Mouse (Mus musculus) kidney, embryonic 14.5 days (tissue): ENCODE results near the gene 5530401A14Rik. TPM values are rescaled to one million over a fixed set of nuclear protein-coding genes. Genes with fewer than 3 reads are reported as not detected.

Experiments
- ATAC-seq: fragments of 200-750 bp; cut with Nextera tagmentation; 2 replicates; pipeline ENCODE4 v1.8.0; 2017; ENCODE audit warnings: moderate number of reproducible peaks, mild to moderate bottlenecking, moderate TSS enrichment, moderate library complexity; ENCODE audit not compliant: low FRiP score, low TSS enrichment
- H3K27ac ChIP-seq: fragments of 300-500 bp; sonication (generic); 2 replicates; pipeline ENCODE4 v1.5.1; 2014; ENCODE audit warnings: low read depth, mild to moderate bottlenecking, low read length, moderate library complexity, mixed read lengths
- H3K27me3 ChIP-seq: fragments of 300-500 bp; sonication (generic); 2 replicates; pipeline ENCODE4 v1.6.1; 2014; ENCODE audit warnings: mild to moderate bottlenecking, low read length; ENCODE audit not compliant: control insufficient read depth, insufficient read depth
- H3K36me3 ChIP-seq: fragments of 300-500 bp; sonication (generic); 2 replicates; pipeline ENCODE4 v1.6.1; 2014; ENCODE audit warnings: low read length, mixed read lengths; ENCODE audit not compliant: control insufficient read depth, insufficient read depth
- H3K4me1 ChIP-seq: fragments of 300-500 bp; sonication (generic); 2 replicates; pipeline ENCODE4 v1.6.1; 2014; ENCODE audit warnings: low read length, mixed read lengths; ENCODE audit not compliant: control insufficient read depth, insufficient read depth
- H3K4me2 ChIP-seq: fragments of 300-500 bp; sonication (generic); replicated peaks from 2 replicates; pipeline ENCODE4 v1.6.1; 2014; ENCODE audit warnings: low read depth, mild to moderate bottlenecking, low read length
- H3K4me3 ChIP-seq: fragments of 300-500 bp; sonication (generic); 2 replicates; pipeline ENCODE4 v1.5.1; 2014; ENCODE audit warnings: mild to moderate bottlenecking, low read length
- H3K9ac ChIP-seq: fragments of 300-500 bp; sonication (generic); 2 replicates; pipeline ENCODE4 v1.6.1; 2014; ENCODE audit warnings: low read depth, mild to moderate bottlenecking, low read length, moderate library complexity
- H3K9me3 ChIP-seq: fragments of 300-500 bp; sonication (generic); 2 replicates; pipeline ENCODE4 v1.6.1; 2016; ENCODE audit warnings: low read length; ENCODE audit not compliant: control insufficient read depth
- WGBS: fragments of 180-500 bp; shearing (Covaris S2); extraction: QIAGEN DNeasy Blood & Tissue Kit; methylation state at CpG from one replicate; pipeline ENCODE4 v1.1.7; 2014; 5-methylcytosine and 5-hydroxymethylcytosine counted together
- polyA plus RNA-seq: library from polyadenylated mRNA; unstranded; fragments of >200 nt; fragmentation: Nextera tagmentation; extraction: Ambion mirVana; gene quantifications from 2 replicates; pipeline ENCODE4 v1.2.1, GENCODE M21; 2014

Gene 5530401A14Rik
- polyA plus RNA-seq, 1 experiment from 2014 or later = not detected

- no peak overlapping the region for H3K9ac ChIP-seq
- no peaks in the 10 kb centered on the region for H3K36me3 ChIP-seq
- no peaks in the 10 kb centered on the region for H3K9me3 ChIP-seq
- 50% methylated on average over 6 of the region's 6 CpGs for WGBS
- H3K4me1 ChIP-seq = no peaks in the 10 kb centered on the region
- no peak overlapping the region for H3K27ac ChIP-seq
- no peak overlapping the region for H3K4me2 ChIP-seq
- no peaks in the 10 kb centered on the region for H3K27me3 ChIP-seq
- no peak for ATAC-seq
- no peak overlapping the region for H3K4me3 ChIP-seq
Observed at GRCm38 (mm10) chr11:81915501-81915900, 55.0 kb downstream of the 5530401A14Rik start.

DNA sequence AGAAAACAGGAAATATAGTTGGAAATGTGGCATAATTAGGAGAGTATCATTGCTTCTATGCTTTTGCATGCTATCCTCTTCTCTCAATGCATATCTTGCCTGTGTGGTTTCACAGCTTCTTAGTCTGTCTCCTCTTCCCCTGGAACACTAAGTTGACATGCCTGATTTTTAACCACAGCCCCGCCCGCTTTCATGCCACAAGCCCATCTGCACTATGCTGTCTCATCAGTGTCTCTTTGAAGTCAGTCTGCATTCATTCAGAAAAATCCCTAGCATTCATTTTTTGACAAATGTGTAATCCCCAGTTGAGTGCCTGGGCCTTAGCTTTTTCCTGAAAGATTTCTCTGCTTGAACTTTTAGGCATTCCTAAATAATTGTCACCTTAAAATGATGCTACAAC is 62.6 kb downstream of the 5530401A14Rik start:
- no peak overlapping the region for H3K4me2 ChIP-seq
- ATAC-seq = no peak
- H3K27ac ChIP-seq = no peak overlapping the region
- no peak overlapping the region for H3K9ac ChIP-seq
- no peaks in the 10 kb centered on the region for H3K36me3 ChIP-seq
- no peaks in the 10 kb centered on the region for H3K9me3 ChIP-seq
- H3K27me3 ChIP-seq = no peaks in the 10 kb centered on the region
- no peak overlapping the region for H3K4me3 ChIP-seq
- no peaks in the 10 kb centered on the region for H3K4me1 ChIP-seq
- 91% methylated on average over 2 of the region's 2 CpGs for WGBS

DNA sequence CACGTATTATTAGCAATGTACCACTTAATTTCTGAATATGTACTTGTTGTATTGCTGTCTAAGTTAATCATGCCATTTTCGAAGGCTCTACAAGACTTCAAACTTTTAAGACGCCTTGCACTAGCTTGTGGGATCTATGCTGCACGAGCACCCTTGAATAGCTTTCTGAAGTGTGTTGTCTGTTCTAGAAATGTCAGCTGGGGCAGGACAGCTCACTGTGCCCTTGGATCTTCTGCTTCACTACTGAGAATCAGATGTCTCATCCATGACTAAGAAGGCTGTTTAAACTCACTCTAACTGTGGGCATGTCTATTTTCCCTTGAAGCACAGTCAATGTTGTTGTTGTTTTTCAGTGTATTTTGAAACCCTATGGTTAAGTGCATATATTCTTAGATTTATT is 63.2 kb downstream of the 5530401A14Rik start:
- WGBS = 93% methylated on average over 4 of the region's 4 CpGs
- ATAC-seq = no peak
- no peaks in the 10 kb centered on the region for H3K9me3 ChIP-seq
- H3K4me1 ChIP-seq = no peaks in the 10 kb centered on the region
- no peak overlapping the region for H3K9ac ChIP-seq
- no peak overlapping the region for H3K27ac ChIP-seq
- no peak overlapping the region for H3K4me3 ChIP-seq
- H3K27me3 ChIP-seq = no peaks in the 10 kb centered on the region
- no peaks in the 10 kb centered on the region for H3K36me3 ChIP-seq
- H3K4me2 ChIP-seq = no peak overlapping the region

- no peak for ATAC-seq
- no peaks in the 10 kb centered on the region for H3K27me3 ChIP-seq
- no peaks in the 10 kb centered on the region for H3K4me1 ChIP-seq
- H3K4me2 ChIP-seq = no peak overlapping the region
- H3K9ac ChIP-seq = no peak overlapping the region
- no peaks in the 10 kb centered on the region for H3K36me3 ChIP-seq
- H3K27ac ChIP-seq = no peak overlapping the region
- H3K4me3 ChIP-seq = no peak overlapping the region
- no peaks in the 10 kb centered on the region for H3K9me3 ChIP-seq
Observed at GRCm38 (mm10) chr11:81926393-81926792, 65.9 kb downstream of the 5530401A14Rik start.

DNA sequence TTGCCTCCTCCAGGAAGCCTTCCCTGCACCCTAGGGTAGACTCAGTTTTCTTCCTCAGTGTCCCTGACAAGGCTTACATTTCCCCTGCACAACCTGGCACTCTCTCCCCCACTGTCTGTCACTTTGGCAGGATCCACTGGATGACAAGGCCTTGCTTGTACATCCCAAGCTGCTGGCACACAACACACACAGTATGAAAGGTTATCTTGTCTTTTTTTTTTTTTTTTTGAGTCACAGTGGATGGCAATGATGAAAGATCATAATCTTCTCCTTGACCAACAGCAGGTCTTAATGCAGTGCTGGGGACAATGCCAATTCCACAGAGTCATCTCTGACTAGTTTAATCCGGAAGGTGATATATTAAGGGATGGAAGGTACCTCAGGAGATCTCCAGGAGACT is 77.0 kb downstream of the 5530401A14Rik start:
- H3K4me3 ChIP-seq = no peak overlapping the region
- H3K4me2 ChIP-seq = no peak overlapping the region
- no peaks in the 10 kb centered on the region for H3K4me1 ChIP-seq
- H3K9ac ChIP-seq = no peak overlapping the region
- 89% methylated on average over 1 of the region's 1 CpGs for WGBS
- H3K27me3 ChIP-seq = no peaks in the 10 kb centered on the region
- no peak overlapping the region for H3K27ac ChIP-seq
- H3K36me3 ChIP-seq = no peaks in the 10 kb centered on the region
- no peaks in the 10 kb centered on the region for H3K9me3 ChIP-seq
- no peak for ATAC-seq

DNA sequence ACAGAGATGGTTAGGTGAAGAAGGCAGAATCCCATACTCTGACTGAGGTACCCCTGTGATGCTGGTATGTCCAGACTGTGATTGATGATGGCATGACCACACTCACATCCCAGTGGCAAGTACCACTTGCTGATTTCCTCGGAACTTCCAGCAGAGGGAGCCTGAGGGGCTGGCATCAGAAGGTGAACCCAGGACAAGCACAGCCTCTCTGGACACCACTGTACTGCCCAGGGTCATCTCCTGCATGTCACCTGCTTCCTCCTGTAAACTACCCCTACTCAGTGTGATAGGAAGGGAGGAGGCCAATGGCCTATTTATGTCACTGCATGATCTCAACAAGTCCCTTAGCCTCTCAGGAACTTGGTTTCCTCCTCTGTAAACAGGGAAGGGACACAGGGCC is 80.5 kb downstream of the 5530401A14Rik start:
- Histone ChIP-seq H3K9ac (no peak overlapping the region), H3K4me2 (no peak overlapping the region), H3K4me3 (no peak overlapping the region), H3K27me3 (no peaks in the 10 kb centered on the region), H3K4me1 (no peaks in the 10 kb centered on the region), H3K27ac (no peak overlapping the region), H3K36me3 (no peaks in the 10 kb centered on the region), H3K9me3 (no peaks in the 10 kb centered on the region)
- no peak for ATAC-seq
- 24% methylated on average over 1 of the region's 1 CpGs for WGBS

DNA sequence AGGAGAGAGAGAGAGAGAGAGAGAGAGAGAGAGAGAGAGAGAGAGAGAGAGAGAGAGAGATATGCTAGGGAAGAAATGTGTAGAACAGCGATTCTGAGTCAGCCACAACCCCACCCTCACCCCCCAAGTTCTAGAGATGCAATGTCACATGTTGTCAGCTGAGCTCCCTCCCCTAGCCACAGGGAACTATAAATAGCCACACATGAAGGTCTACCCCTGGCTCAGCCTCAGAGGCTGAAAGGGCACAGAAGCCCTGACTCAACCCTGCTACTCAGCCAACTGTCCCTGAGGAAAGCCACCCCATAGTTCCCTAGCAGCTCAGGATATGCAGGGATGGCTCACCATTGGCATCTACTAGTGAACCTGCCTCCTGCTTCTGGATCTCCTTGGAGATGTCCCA is 81.7 kb downstream of the 5530401A14Rik start:
- no peaks in the 10 kb centered on the region for H3K36me3 ChIP-seq
- WGBS = 69% methylated on average over 1 of the region's 1 CpGs
- H3K4me1 ChIP-seq = no peaks in the 10 kb centered on the region
- H3K9ac ChIP-seq = no peak overlapping the region
- no peak overlapping the region for H3K4me2 ChIP-seq
- H3K27me3 ChIP-seq = no peaks in the 10 kb centered on the region
- ATAC-seq = no peak
- no peak overlapping the region for H3K4me3 ChIP-seq
- H3K9me3 ChIP-seq = no peaks in the 10 kb centered on the region
- H3K27ac ChIP-seq = no peak overlapping the region

Other genes starting within 250 kb of the 5530401A14Rik start
- 3.4 and 3.8 TPM in 2 replicates for gene Asic2, start 107.8 kb downstream of the 5530401A14Rik start, polyA plus RNA-seq
- 0.92 and 2.7 TPM in 2 replicates for gene Ccl2, start 174.9 kb downstream of the 5530401A14Rik start, polyA plus RNA-seq
- not detected in 2 replicates for gene Gm17268, start 177.9 kb downstream of the 5530401A14Rik start, polyA plus RNA-seq
- gene Ccl7, start 185.0 kb downstream of the 5530401A14Rik start, polyA plus RNA-seq = 0.74 and 0.93 TPM in 2 replicates
- gene Ccl11, start 197.2 kb downstream of the 5530401A14Rik start, polyA plus RNA-seq = 9.7 and 10.4 TPM in 2 replicates
- gene Ccl12, start 241.2 kb downstream of the 5530401A14Rik start, polyA plus RNA-seq = 0.51 and 1.7 TPM in 2 replicates